Mouse (Mus musculus) forebrain, embryonic 10.5 days (tissue): ENCODE data around the gene Utp14b. TPM values are rescaled to one million over a fixed set of nuclear protein-coding genes. Genes with fewer than 3 reads are reported as not detected.
A peak's percentile ranks its signal among the peaks of the same experiment; 100 is the strongest.

Experiments
- DNase-seq: peaks from one replicate; pipeline ENCODE4 v3.0.0-alpha.2; 2017; ENCODE audit warnings: low spot score; ENCODE audit errors: extremely low spot score
- H3K27ac ChIP-seq: fragments of 300-500 bp; sonication (generic); 2 replicates; pipeline ENCODE4 v1.5.1; 2016; ENCODE audit warnings: mild to moderate bottlenecking
- H3K27me3 ChIP-seq: fragments of 300-500 bp; sonication (generic); 2 replicates; pipeline ENCODE4 v1.6.1; 2016; ENCODE audit warnings: mild to moderate bottlenecking; ENCODE audit not compliant: poor library complexity, severe bottlenecking
- H3K36me3 ChIP-seq: fragments of 300-500 bp; sonication (generic); replicated peaks from 2 replicates; pipeline ENCODE4 v1.6.1; 2016; ENCODE audit warnings: mild to moderate bottlenecking, moderate library complexity
- H3K4me1 ChIP-seq: fragments of 300-500 bp; sonication (generic); 2 replicates; pipeline ENCODE4 v1.6.1; 2016
- H3K4me3 ChIP-seq: fragments of 300-500 bp; sonication (generic); 2 replicates; pipeline ENCODE4 v1.5.1; 2016; ENCODE audit warnings: mild to moderate bottlenecking, moderate library complexity
- H3K9me3 ChIP-seq: fragments of 300-500 bp; sonication (generic); 2 replicates; pipeline ENCODE4 v1.6.1; 2016; ENCODE audit warnings: mild to moderate bottlenecking, moderate library complexity
- WGBS: fragments of 180-500 bp; shearing (Covaris S2); methylation state at CpG from one replicate; pipeline ENCODE4 v1.1.7; 2016; 5-methylcytosine and 5-hydroxymethylcytosine counted together
- polyA plus RNA-seq: library from polyadenylated mRNA; unstranded; fragments of >200 nt; fragmentation: Nextera tagmentation; extraction: Ambion mirVana; gene quantifications from 2 replicates; pipeline ENCODE4 v1.2.1, GENCODE M21; 2016

Gene Utp14b
- 4.0 and 4.1 TPM in 2 replicates for polyA plus RNA-seq

- DNase-seq = peak; percentile 96
- Histone ChIP-seq H3K9me3 (no peaks in the 10 kb centered on the region), H3K4me1 (peaks cover 53% of the 10 kb centered on the region), H3K36me3 (no peaks in the 10 kb centered on the region), H3K27ac (peak within 1 kb of the TSS; percentile 99), H3K27me3 (no peaks in the 10 kb centered on the region), H3K4me3 (peak within 1 kb of the TSS; percentile 96)
- under 1% methylated on average over 104 of the region's 104 CpGs for WGBS
Measured at GRCm38 (mm10) chr1:78657671-78658440, at the start of gene Utp14b, which contains the start of gene Acsl3. Gene Utp14b, plus strand, starts transcription at chr1:78658038. Gene Acsl3, plus strand, starts transcription at chr1:78657825.

GRCm38 (mm10) chr1:78609134-78609907 is 48.5 kb upstream of the Utp14b start:
- no peak for DNase-seq
- no peaks in the 10 kb centered on the region for H3K36me3 ChIP-seq
- H3K4me3 ChIP-seq = no peak overlapping the region
- 27% methylated on average over 12 of the region's 12 CpGs for WGBS
- H3K9me3 ChIP-seq = no peaks in the 10 kb centered on the region
- H3K4me1 ChIP-seq = peaks cover 9% of the 10 kb centered on the region
- no peaks in the 10 kb centered on the region for H3K27me3 ChIP-seq
- no peak overlapping the region for H3K27ac ChIP-seq

DNA sequence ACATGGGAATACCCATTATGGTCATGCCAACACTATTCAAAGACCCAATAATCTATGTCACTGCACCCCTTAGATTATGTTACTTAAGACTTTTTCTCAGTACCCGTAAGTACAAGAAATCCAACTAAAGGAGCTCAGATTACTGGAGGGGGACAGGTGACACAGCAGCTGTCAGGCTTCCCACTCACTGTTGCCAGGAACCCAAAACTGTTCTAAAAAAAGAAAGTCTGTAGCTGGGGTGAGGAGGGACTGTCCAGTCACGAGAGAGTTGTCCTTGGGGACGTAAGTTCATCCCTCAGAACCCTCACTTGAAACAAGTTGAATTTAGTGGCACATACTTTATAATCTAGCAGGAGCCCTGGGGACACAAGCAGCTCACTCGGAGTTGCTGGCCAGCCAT is 46.8 kb upstream of the Utp14b start:
- H3K4me1 ChIP-seq = peaks cover 9% of the 10 kb centered on the region
- H3K9me3 ChIP-seq = no peaks in the 10 kb centered on the region
- no peak overlapping the region for H3K27ac ChIP-seq
- no peaks in the 10 kb centered on the region for H3K27me3 ChIP-seq
- whole genome bisulfite sequencing = 73% methylated on average over 4 of the region's 4 CpGs
- H3K4me3 ChIP-seq = no peak overlapping the region
- DNase-seq = no peak
- no peaks in the 10 kb centered on the region for H3K36me3 ChIP-seq

DNA sequence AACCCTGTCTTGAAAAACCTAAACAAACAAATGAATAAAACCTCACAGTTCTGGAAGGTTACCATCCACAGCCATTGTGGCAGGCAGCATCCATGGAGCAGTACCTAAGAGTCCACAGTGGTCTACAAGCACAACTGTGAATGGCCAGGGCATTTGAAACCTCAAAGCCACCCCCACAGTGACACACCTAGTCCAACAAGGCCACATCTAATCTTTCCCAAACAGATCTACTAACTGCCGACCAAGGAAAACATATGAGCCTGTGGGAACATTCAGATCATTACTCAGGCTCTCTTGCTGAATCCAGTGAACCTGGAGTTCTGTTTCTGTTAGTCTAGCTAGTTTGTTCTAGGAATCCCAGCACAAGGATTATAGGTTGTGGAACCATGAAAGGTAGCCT is 44.9 kb upstream of the Utp14b start:
- Histone ChIP-seq H3K4me1 (peaks cover 9% of the 10 kb centered on the region), H3K4me3 (no peak overlapping the region), H3K27ac (no peak overlapping the region), H3K36me3 (no peaks in the 10 kb centered on the region), H3K9me3 (no peaks in the 10 kb centered on the region), H3K27me3 (no peaks in the 10 kb centered on the region)
- DNase-seq = no peak
- WGBS = 95% methylated on average over 1 of the region's 1 CpGs

- 95% methylated on average over 2 of the region's 2 CpGs for WGBS
- H3K27ac ChIP-seq = no peak overlapping the region
- no peak overlapping the region for H3K4me3 ChIP-seq
- no peak for DNase-seq
- no peaks in the 10 kb centered on the region for H3K9me3 ChIP-seq
- H3K36me3 ChIP-seq = no peaks in the 10 kb centered on the region
- H3K4me1 ChIP-seq = no peaks in the 10 kb centered on the region
- H3K27me3 ChIP-seq = no peaks in the 10 kb centered on the region
Measured at GRCm38 (mm10) chr1:78624352-78624751, 33.5 kb upstream of the Utp14b start.

- DNase-seq = no peak
- H3K4me3 ChIP-seq = no peak overlapping the region
- H3K4me1 ChIP-seq = no peaks in the 10 kb centered on the region
- H3K27me3 ChIP-seq = no peaks in the 10 kb centered on the region
- no peaks in the 10 kb centered on the region for H3K9me3 ChIP-seq
- H3K36me3 ChIP-seq = no peaks in the 10 kb centered on the region
- H3K27ac ChIP-seq = no peak overlapping the region
- 81% methylated on average over 3 of the region's 3 CpGs for WGBS
Measured at GRCm38 (mm10) chr1:78634486-78634885, 23.4 kb upstream of the Utp14b start.

- Histone ChIP-seq H3K27me3 (no peaks in the 10 kb centered on the region), H3K4me1 (no peaks in the 10 kb centered on the region), H3K4me3 (no peak overlapping the region), H3K27ac (no peak overlapping the region), H3K9me3 (no peaks in the 10 kb centered on the region), H3K36me3 (no peaks in the 10 kb centered on the region)
- DNase-seq = no peak
Measured at GRCm38 (mm10) chr1:78640871-78641270, 17.0 kb upstream of the Utp14b start.

DNA sequence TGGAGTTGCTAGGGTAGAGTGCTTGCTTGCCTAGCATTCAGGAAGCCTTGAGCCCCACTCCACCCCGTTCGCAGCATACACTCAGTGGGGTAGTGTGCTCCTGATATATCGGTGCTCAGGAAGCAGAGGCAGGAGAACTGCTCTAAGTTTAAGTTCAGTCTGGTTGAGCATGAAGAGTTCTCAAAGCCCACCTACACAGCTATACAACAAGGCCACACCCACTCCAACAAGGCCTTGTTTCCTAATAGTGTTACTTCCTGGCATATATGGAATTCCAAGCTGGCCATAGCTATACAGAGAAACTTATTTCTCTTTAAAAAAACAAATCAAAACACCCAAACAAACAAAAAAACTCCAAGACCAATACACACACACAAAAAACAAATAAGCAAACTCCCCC is 16.0 kb upstream of the Utp14b start:
- Histone ChIP-seq H3K27ac (no peak overlapping the region), H3K4me3 (no peak overlapping the region), H3K4me1 (no peaks in the 10 kb centered on the region), H3K36me3 (no peaks in the 10 kb centered on the region), H3K27me3 (no peaks in the 10 kb centered on the region), H3K9me3 (no peaks in the 10 kb centered on the region)
- 94% methylated on average over 3 of the region's 3 CpGs for WGBS
- DNase-seq = no peak

GRCm38 (mm10) chr1:78642197-78642596 is 15.6 kb upstream of the Utp14b start:
- 89% methylated on average over 2 of the region's 2 CpGs for WGBS
- no peak for DNase-seq
- Histone ChIP-seq H3K27ac (no peak overlapping the region), H3K9me3 (no peaks in the 10 kb centered on the region), H3K36me3 (no peaks in the 10 kb centered on the region), H3K27me3 (no peaks in the 10 kb centered on the region), H3K4me3 (no peak overlapping the region), H3K4me1 (no peaks in the 10 kb centered on the region)

GRCm38 (mm10) chr1:78647317-78647885 is 10.4 kb upstream of the Utp14b start:
- H3K9me3 ChIP-seq = no peaks in the 10 kb centered on the region; the same call in 1 of the 2 replicates
- no peaks in the 10 kb centered on the region for H3K27me3 ChIP-seq
- no peak overlapping the region for H3K4me3 ChIP-seq
- no peak for DNase-seq
- no peak overlapping the region for H3K27ac ChIP-seq
- 68% methylated on average over 8 of the region's 8 CpGs for WGBS
- H3K36me3 ChIP-seq = no peaks in the 10 kb centered on the region
- peaks cover 15% of the 10 kb centered on the region for H3K4me1 ChIP-seq

DNA sequence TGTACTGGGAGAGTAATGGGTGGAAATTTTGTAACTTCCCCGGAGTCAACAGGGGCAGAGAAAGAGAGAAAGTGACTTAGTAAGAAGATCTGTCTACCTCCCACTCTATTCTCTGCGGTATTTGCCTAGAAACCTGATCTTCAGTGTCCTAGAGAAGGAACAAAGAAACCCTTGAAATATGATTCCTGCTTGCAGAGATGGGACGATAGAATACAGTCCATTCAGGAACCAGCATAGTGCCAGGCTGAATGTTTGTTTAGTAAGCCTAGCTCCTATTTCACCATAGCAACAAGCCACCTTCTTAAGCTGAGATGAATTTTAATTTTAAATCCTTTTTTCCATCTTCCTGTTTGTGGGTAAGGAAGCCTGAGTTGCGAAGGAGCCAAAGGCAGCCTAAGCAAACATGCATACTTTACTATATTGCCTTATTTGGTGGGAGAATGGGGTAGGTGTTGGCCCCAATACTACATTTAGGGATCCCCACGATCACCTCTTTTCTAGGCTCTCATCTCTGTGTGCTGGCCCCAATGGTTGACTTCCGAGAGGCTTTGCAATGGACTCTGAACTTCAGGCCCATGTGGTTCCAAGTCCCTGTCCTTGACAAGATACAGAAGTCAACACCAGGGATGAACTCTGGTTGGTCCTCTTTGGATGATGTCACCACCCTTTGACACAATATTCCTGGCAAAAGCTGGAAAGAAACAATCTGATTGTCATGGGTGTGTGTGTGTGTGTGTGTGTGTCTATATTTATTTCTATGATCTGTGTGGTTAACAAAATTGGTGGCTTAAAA is 8.4 kb upstream of the Utp14b start:
- Histone ChIP-seq H3K27ac (peak overlapping the region; percentile 75), H3K4me3 (no peak overlapping the region), H3K36me3 (no peaks in the 10 kb centered on the region), H3K9me3 (no peaks in the 10 kb centered on the region; the same call in 1 of the 2 replicates), H3K27me3 (no peaks in the 10 kb centered on the region), H3K4me1 (peaks cover 15% of the 10 kb centered on the region)
- WGBS = 39% methylated on average over 6 of the region's 6 CpGs
- DNase-seq = no peak

GRCm38 (mm10) chr1:78656472-78656871 is 1.4 kb upstream of the Utp14b start:
- Histone ChIP-seq H3K27me3 (no peaks in the 10 kb centered on the region), H3K4me1 (peaks cover 51% of the 10 kb centered on the region), H3K27ac (peak overlapping the region; percentile 99), H3K4me3 (no peak overlapping the region), H3K36me3 (no peaks in the 10 kb centered on the region), H3K9me3 (no peaks in the 10 kb centered on the region)
- no peak for DNase-seq
- whole genome bisulfite sequencing = 7% methylated on average over 2 of the region's 2 CpGs
